Mouse (Mus musculus) neural tube, embryonic 14.5 days (tissue): ENCODE data around the gene Iqcf5. TPM values are rescaled to one million over a fixed set of nuclear protein-coding genes. Genes with fewer than 3 reads are reported as not detected.

Experiments used
- ATAC-seq: fragments of 200-750 bp; cut with Nextera tagmentation; 2 replicates; pipeline ENCODE4 v1.8.0; 2017; ENCODE audit warnings: low read depth, mild to moderate bottlenecking, moderate TSS enrichment, moderate library complexity
- H3K27ac ChIP-seq: fragments of 300-500 bp; sonication (generic); 2 replicates; pipeline ENCODE4 v1.5.1; 2014; ENCODE audit warnings: low read depth, mild to moderate bottlenecking, control low read depth, low read length, moderate library complexity, mixed read lengths
- H3K27me3 ChIP-seq: fragments of 300-500 bp; sonication (generic); 2 replicates; pipeline ENCODE4 v1.6.1; 2014; ENCODE audit warnings: low read length; ENCODE audit not compliant: control insufficient read depth, insufficient read depth
- H3K36me3 ChIP-seq: fragments of 300-500 bp; sonication (generic); 2 replicates; pipeline ENCODE4 v1.6.1; 2014; ENCODE audit warnings: low read length, mixed read lengths; ENCODE audit not compliant: control insufficient read depth, insufficient read depth
- H3K4me1 ChIP-seq: fragments of 300-500 bp; sonication (generic); 2 replicates; pipeline ENCODE4 v1.6.1; 2014; ENCODE audit warnings: low read length; ENCODE audit not compliant: control insufficient read depth, insufficient read depth
- H3K4me2 ChIP-seq: fragments of 300-500 bp; sonication (generic); 2 replicates; pipeline ENCODE4 v1.6.1; 2014; ENCODE audit warnings: mild to moderate bottlenecking, low read depth, low read length, control low read depth
- H3K4me3 ChIP-seq: fragments of 300-500 bp; sonication (generic); 2 replicates; pipeline ENCODE4 v1.5.1; 2014; ENCODE audit warnings: low read depth, low read length, control low read depth, mixed read lengths
- H3K9ac ChIP-seq: fragments of 300-500 bp; sonication (generic); replicated peaks from 2 replicates; pipeline ENCODE4 v1.6.1; 2014; ENCODE audit warnings: low read depth, mild to moderate bottlenecking, control low read depth, low read length, mixed read lengths
- H3K9me3 ChIP-seq: fragments of 300-500 bp; sonication (generic); 2 replicates; pipeline ENCODE4 v1.6.1; 2016; ENCODE audit warnings: low read length; ENCODE audit not compliant: control insufficient read depth
- WGBS: fragments of 180-500 bp; shearing (Covaris S2); extraction: QIAGEN DNeasy Blood & Tissue Kit; methylation state at CpG from one replicate; pipeline ENCODE4 v1.1.7; 2014; 5-methylcytosine and 5-hydroxymethylcytosine counted together
- polyA plus RNA-seq: library from polyadenylated mRNA; unstranded; fragments of >200 nt; fragmentation: Nextera tagmentation; extraction: Ambion mirVana; gene quantifications from 2 replicates; pipeline ENCODE4 v1.2.1, GENCODE M21; 2014

The Iqcf5 gene
- polyA plus RNA-seq, 1 experiment from 2014 or later = not detected

GRCm38 (mm10) chr9:106471892-106472291, 42.5 kb upstream of the Iqcf5 start:
- no peaks in the 10 kb centered on the region for H3K9me3 ChIP-seq
- H3K27ac ChIP-seq = no peak overlapping the region
- H3K4me3 ChIP-seq = no peak overlapping the region
- H3K27me3 ChIP-seq = no peaks in the 10 kb centered on the region
- H3K4me2 ChIP-seq = no peak overlapping the region
- H3K36me3 ChIP-seq = no peaks in the 10 kb centered on the region
- 19% methylated on average over 5 of the region's 5 CpGs for whole genome bisulfite sequencing
- peaks cover 3% of the 10 kb centered on the region; the same call in 1 of the 2 replicates for H3K4me1 ChIP-seq
- ATAC-seq = no peak
- no peak overlapping the region for H3K9ac ChIP-seq

DNA sequence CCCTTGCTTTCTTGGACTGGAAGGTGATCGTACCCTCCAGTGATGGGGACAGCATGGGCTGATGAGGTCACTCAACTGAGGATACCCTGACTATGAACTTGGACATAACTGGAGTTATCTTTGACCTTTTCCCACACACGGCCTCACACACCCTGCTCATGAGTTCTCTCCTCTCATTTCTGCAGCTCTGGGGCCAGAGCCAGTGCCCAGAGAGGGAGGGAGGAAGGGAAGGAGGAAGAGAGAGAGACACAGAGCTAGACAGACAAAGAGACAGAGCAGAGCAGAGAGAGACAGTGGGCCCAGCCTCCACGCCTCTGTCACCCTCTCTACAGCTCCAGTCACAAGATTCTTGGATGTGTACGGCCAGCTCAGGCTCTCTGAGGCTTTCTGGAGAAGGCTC, 42.1 kb upstream of the Iqcf5 start:
- Histone ChIP-seq H3K4me1 (peaks cover 3% of the 10 kb centered on the region; the same call in 1 of the 2 replicates), H3K9me3 (no peaks in the 10 kb centered on the region), H3K4me3 (no peak overlapping the region), H3K27ac (no peak overlapping the region), H3K4me2 (no peak overlapping the region), H3K36me3 (no peaks in the 10 kb centered on the region), H3K27me3 (no peaks in the 10 kb centered on the region), H3K9ac (no peak overlapping the region)
- ATAC-seq = no peak
- 73% methylated on average over 4 of the region's 4 CpGs for WGBS

GRCm38 (mm10) chr9:106473081-106473752, 41.2 kb upstream of the Iqcf5 start:
- 90% methylated on average over 16 of the region's 16 CpGs for WGBS
- Histone ChIP-seq H3K4me3 (no peak overlapping the region), H3K36me3 (no peaks in the 10 kb centered on the region), H3K4me2 (no peak overlapping the region), H3K4me1 (peaks cover 9% of the 10 kb centered on the region), H3K27ac (no peak overlapping the region), H3K9me3 (no peaks in the 10 kb centered on the region), H3K9ac (no peak overlapping the region), H3K27me3 (no peaks in the 10 kb centered on the region)
- no peak for ATAC-seq

DNA sequence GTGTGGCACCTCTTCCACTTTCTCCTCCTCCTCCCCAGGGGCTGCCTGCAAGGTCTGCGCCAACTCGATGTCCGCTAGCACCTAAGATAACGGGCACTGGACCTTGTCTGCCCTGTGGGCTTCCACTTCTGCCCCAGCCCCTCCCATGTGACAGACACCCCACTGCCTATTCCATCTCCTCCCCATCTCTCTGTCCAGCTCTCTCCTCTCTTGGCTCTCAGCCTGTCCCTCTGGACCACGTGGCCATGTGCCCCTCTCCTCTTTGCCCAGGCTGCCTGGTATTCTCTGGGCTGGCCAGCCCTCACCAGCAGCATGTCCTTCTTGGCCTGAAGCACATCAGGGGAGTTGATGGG, 40.6 kb upstream of the Iqcf5 start:
- no peak overlapping the region for H3K27ac ChIP-seq
- ATAC-seq = no peak
- no peak overlapping the region for H3K4me3 ChIP-seq
- no peak overlapping the region for H3K4me2 ChIP-seq
- WGBS = 91% methylated on average over 5 of the region's 5 CpGs
- no peak overlapping the region for H3K9ac ChIP-seq
- H3K4me1 ChIP-seq = peaks cover 9% of the 10 kb centered on the region
- H3K9me3 ChIP-seq = no peaks in the 10 kb centered on the region
- H3K36me3 ChIP-seq = no peaks in the 10 kb centered on the region
- H3K27me3 ChIP-seq = no peaks in the 10 kb centered on the region

DNA sequence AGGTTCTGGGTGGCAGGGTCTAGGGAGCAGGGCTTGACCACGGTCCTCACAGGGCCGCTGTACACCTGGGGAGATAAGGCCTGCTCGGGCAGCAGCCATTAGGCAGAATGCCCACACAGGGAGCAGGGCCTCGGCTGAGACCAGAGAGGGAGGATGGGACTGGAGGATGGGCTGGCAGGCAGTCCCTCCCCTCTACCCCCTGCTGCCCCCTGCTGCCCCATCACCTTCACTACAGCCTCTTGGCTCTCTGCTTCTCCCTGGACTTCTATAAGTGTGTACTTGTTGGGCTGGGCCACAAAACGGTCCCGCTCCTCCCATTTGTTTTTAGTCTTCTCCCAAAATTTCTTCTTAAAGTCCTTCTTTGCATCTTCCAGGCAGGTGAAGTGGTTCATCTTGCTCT, 39.9 kb upstream of the Iqcf5 start:
- peaks cover 9% of the 10 kb centered on the region for H3K4me1 ChIP-seq
- 0 out of 2 replicates have a peak overlapping the region, but pooled peaks have one; percentile 21 for H3K9ac ChIP-seq
- H3K27ac ChIP-seq = no peak overlapping the region
- H3K4me3 ChIP-seq = no peak overlapping the region
- no peak overlapping the region for H3K4me2 ChIP-seq
- H3K27me3 ChIP-seq = no peaks in the 10 kb centered on the region
- no peak for ATAC-seq
- WGBS = 6% methylated on average over 6 of the region's 6 CpGs
- H3K36me3 ChIP-seq = no peaks in the 10 kb centered on the region
- H3K9me3 ChIP-seq = no peaks in the 10 kb centered on the region

DNA sequence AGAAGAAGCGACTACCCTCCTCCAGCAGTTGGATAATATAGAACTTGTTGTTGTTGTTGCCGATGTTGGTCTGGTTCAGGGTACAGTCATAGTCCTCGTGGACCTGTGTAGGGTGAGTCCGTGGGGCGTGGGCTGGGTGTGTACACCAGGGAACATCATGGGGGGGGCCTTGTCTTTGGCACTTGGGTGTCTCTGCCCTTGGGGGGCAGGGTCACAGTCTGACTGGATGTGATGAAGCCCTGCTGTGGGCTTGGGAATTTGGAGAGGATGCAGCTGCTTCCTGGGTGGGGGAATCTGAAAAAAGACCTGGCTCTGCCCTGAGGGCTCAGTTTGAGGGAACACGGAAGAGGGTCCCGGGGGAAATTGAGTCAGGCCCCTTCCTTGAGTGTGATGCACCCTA, 39.3 kb upstream of the Iqcf5 start:
- H3K27me3 ChIP-seq = no peaks in the 10 kb centered on the region
- no peak overlapping the region for H3K9ac ChIP-seq
- no peak for ATAC-seq
- WGBS = 73% methylated on average over 7 of the region's 7 CpGs
- no peak overlapping the region for H3K4me2 ChIP-seq
- H3K27ac ChIP-seq = no peak overlapping the region
- H3K9me3 ChIP-seq = no peaks in the 10 kb centered on the region
- H3K36me3 ChIP-seq = no peaks in the 10 kb centered on the region
- H3K4me1 ChIP-seq = peaks cover 9% of the 10 kb centered on the region
- no peak overlapping the region for H3K4me3 ChIP-seq

DNA sequence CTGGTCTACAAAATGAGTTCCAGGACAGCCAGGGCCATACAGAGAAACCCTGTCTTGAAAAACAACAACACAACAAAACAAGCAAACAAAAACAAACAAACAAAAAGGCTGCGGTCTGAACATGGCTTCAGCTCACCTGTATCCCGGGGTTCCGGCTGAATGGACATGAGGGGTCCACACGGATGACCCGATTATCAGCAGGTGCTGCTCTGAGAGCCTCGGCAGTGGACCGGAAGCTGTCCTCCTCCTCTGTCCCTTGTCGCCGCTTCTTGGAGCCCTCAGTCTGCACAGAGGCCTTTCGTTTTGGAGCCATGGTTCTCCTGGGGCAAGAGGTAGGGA, 38.7 kb upstream of the Iqcf5 start, which contains the start of gene Rrp9:
TSS of gene Rrp9 (plus strand) at position 301 of the 339 bp plus-strand sequence.
- ATAC-seq = no peak
- Histone ChIP-seq H3K9ac (no peak within 1 kb of the TSS), H3K9me3 (no peaks in the 10 kb centered on the region), H3K4me2 (peak within 1 kb of the TSS; percentile 21; the same call in 1 of the 2 replicates), H3K27me3 (no peaks in the 10 kb centered on the region), H3K36me3 (peaks cover 2% of the 10 kb centered on the region; the same call in 1 of the 2 replicates), H3K27ac (no peak within 1 kb of the TSS), H3K4me3 (no peak within 1 kb of the TSS), H3K4me1 (peaks cover 9% of the 10 kb centered on the region)
- WGBS = 92% methylated on average over 10 of the region's 10 CpGs

DNA sequence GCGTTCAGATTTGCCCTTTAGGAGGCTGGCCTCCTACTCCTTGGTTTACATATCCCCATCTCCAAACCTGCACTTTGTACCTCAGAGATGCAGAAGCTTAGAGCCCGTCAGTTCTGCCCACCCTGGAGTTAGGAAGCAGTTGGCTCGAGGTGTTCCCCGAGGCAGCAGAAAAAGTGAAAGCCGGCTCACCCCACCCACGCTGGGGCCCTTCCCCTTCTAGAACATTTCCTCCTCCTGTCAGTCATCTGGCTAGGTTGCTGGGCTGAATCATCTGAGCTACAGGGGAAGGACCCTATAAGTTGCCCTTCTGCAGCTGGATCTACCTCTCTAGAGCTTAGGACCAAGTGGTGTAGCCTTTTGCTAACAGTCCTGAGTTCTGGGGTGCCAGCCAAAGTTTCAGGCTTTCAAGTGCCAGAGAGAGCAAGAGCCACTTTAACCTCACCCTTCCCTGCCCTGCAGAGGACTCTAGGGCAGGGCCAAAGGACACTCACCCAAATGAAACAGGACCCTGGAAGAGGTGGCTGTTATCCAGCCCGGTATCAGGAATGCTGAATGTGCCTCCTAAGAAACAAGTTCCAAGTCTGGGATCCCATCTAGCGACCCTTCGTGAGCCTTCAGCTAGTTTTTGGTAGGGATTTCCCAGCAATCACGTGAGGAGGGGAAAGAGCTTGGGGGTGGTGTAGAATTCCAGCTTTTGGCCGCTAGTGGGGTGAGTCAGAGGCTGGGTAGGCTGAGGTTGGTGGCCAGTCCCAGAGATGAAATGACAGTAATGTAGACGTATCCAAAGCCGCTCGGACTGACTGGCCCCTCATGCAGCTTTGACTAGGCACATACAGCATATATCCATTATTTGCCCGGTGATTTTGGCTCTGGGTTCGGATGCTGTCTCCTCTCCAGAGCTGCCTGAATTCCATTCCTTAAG, 38.1 kb upstream of the Iqcf5 start:
- H3K27ac ChIP-seq = no peak overlapping the region
- no peak; the same call in 1 of the 2 replicates for ATAC-seq
- no peak overlapping the region for H3K9ac ChIP-seq
- no peak overlapping the region for H3K4me3 ChIP-seq
- peaks cover 7% of the 10 kb centered on the region; the same call in 1 of the 2 replicates for H3K36me3 ChIP-seq
- H3K9me3 ChIP-seq = no peaks in the 10 kb centered on the region
- peak overlapping the region; percentile 21; the same call in 1 of the 2 replicates for H3K4me2 ChIP-seq
- peaks cover 9% of the 10 kb centered on the region for H3K4me1 ChIP-seq
- WGBS = 43% methylated on average over 16 of the region's 16 CpGs
- no peaks in the 10 kb centered on the region for H3K27me3 ChIP-seq

GRCm38 (mm10) chr9:106476924-106477484, 37.4 kb upstream of the Iqcf5 start, which contains the start of gene Parp3:
TSS of gene Parp3 (minus strand) at chr9:106476949.
- H3K9ac ChIP-seq = peak within 1 kb of the TSS; percentile 57
- H3K27me3 ChIP-seq = no peaks in the 10 kb centered on the region
- no peaks in the 10 kb centered on the region for H3K9me3 ChIP-seq
- ATAC-seq = peak; percentile 98
- WGBS = under 1% methylated on average over 41 of the region's 41 CpGs
- H3K4me2 ChIP-seq = peak within 1 kb of the TSS; percentile 87
- H3K36me3 ChIP-seq = peaks cover 7% of the 10 kb centered on the region; the same call in 1 of the 2 replicates
- H3K4me3 ChIP-seq = peak within 1 kb of the TSS; percentile 62
- H3K27ac ChIP-seq = no peak within 1 kb of the TSS
- H3K4me1 ChIP-seq = peaks cover 9% of the 10 kb centered on the region
